Mouse (Mus musculus): ENCODE data around the gene Uqcrfs1. TPM values are rescaled to one million over a fixed set of nuclear protein-coding genes. Genes with fewer than 3 reads are reported as not detected.

Gene Uqcrfs1
- 196 and 200 TPM in 2 replicates for polyA plus RNA-seq (2012; rRNA removed; ENCODE audit: low replicate concordance)

DNA sequence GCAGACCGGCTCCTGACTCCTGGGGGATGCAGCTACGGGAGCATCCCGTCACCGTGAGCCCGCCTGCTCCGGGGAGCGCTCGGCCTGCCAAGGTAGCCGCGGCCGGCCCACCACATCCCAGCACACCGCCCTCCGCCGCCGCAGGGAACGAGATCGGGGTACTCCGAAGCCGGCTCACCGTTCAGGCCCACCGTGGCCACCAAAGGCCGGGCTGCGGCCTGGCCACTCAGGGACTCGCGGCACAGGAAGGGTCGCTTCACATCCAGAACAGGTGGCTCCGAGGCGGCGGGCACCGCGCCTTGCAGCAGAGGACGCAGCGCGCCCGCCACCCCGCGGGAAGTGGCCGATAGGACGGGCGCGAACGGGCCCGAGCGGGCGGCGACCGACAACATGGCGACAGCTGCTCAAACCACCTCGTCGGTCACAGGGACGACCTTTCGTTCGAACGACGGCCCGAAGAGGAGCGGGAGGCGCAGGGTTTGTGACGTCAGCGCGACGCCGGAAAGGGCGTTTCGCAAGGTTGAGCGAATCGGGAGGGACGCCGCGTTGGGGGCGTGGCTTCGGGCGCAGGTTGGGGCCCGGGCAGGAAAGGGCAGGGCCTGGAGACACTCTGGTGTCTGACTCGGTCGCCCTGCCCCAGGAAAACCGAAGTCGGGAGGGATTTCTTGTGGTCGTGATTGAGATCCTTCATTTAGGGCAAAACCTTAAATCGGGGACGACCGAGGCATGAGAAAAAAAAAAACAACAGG, at the start of gene Uqcrfs1:
Uqcrfs1 (minus strand) TSS at position 507 of the 749 bp plus-strand sequence.

Other genes with a start within 250 kb of the Uqcrfs1 start
- 21.9 and 25.3 TPM in 2 replicates for gene Agtr1a, start 208.9 kb downstream of the Uqcrfs1 start, polyA plus RNA-seq (2012; rRNA removed; ENCODE audit: low replicate concordance)
- 21.2 and 27.3 TPM in 2 replicates for gene Dusp22, start 114.6 kb upstream of the Uqcrfs1 start, polyA plus RNA-seq (2012; rRNA removed; ENCODE audit: low replicate concordance)
- gene Irf4, start 203.9 kb upstream of the Uqcrfs1 start, polyA plus RNA-seq (2012; rRNA removed; ENCODE audit: low replicate concordance), result 3.3 and 4.1 TPM in 2 replicates